Mouse (Mus musculus): Measurements from ENCODE around the gene Mt1.

DNA sequence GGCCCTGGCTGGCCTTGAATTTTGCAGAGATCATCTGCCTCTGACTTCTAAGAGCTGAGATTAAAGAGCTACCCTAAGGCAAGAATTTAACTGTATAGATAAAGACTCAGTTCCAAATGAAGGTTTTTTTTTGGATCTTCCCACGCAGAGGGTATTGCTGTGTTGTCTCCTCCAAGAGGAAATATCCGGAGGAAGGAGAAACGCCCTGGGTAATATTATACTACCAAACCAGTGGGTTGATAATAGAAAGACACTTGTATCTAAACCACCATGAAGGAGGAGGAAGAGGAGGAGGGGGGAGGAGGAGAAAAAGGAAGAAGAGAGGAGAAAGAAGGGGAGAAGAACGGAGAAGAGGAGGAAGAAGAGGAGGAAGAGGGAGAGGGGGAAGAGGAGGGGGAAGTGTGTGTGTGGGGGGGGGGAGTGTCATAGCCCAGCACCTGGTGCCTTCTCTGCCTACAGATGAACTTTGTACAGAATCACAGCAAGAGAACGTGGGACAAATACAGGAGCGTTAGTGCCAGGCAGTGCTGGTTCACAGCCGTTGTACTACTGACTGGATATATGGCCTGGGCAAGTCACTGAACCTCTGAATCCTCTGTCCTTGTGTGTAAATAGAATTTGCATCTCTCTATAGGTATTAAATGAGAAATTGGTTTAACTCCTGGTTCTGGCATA, 1.0 kb upstream of the Mt1 start:
- TF ChIP-seq CTCF (IDR thresholded peaks at IDR 0.05; ENCODE audit: low read depth, low read length), result no peak
- TF ChIP-seq POLR2A (IDR thresholded peaks at IDR 0.05; ENCODE audit: borderline replicate concordance, low read depth, low read length), result no peak

Data from bone marrow macrophage, adult 2 months (primary cell).